Mouse (Mus musculus) stomach, embryonic 16.5 days (tissue): ENCODE measurements around the gene Stac2. TPM values are rescaled to one million over a fixed set of nuclear protein-coding genes. Genes with fewer than 3 reads are reported as not detected.

Experiments
- ATAC-seq: fragments of 200-750 bp; cut with Nextera tagmentation; 2 replicates; pipeline ENCODE4 v1.8.0; 2017; ENCODE audit warnings: moderate number of reproducible peaks, moderate TSS enrichment; ENCODE audit not compliant: insufficient read depth, low FRiP score
- H3K27ac ChIP-seq: fragments of 300-500 bp; sonication (generic); 2 replicates; pipeline ENCODE4 v1.5.1; 2014; ENCODE audit warnings: low read length
- H3K27me3 ChIP-seq: fragments of 300-500 bp; sonication (generic); 2 replicates; pipeline ENCODE4 v1.6.1; 2014; ENCODE audit warnings: low read length, control low read depth, mixed read lengths; ENCODE audit not compliant: control insufficient read depth, insufficient read depth
- H3K36me3 ChIP-seq: fragments of 300-500 bp; sonication (generic); 2 replicates; pipeline ENCODE4 v1.6.1; 2014; ENCODE audit warnings: low read length; ENCODE audit not compliant: control insufficient read depth, insufficient read depth
- H3K4me1 ChIP-seq: fragments of 300-500 bp; sonication (generic); 2 replicates; pipeline ENCODE4 v1.6.1; 2014; ENCODE audit warnings: low read length, control low read depth, mixed read lengths; ENCODE audit not compliant: control insufficient read depth, insufficient read depth
- H3K4me2 ChIP-seq: fragments of 300-500 bp; sonication (generic); 2 replicates; pipeline ENCODE4 v1.6.1; 2014; ENCODE audit warnings: low read depth, low read length, mixed read lengths
- H3K4me3 ChIP-seq: fragments of 300-500 bp; sonication (generic); replicated peaks from 2 replicates; pipeline ENCODE4 v1.5.1; 2014; ENCODE audit warnings: mild to moderate bottlenecking, low read length
- H3K9ac ChIP-seq: fragments of 300-500 bp; sonication (generic); 2 replicates; pipeline ENCODE4 v1.6.1; 2014; ENCODE audit warnings: low read length
- H3K9me3 ChIP-seq: fragments of 300-500 bp; sonication (generic); replicated peaks from 2 replicates; pipeline ENCODE4 v1.6.1; 2016; ENCODE audit warnings: low read length, control low read depth; ENCODE audit not compliant: control insufficient read depth
- WGBS: fragments of 180-500 bp; shearing (Covaris S2); extraction: QIAGEN DNeasy Blood & Tissue Kit; methylation state at CpG from one replicate; pipeline ENCODE4 v1.1.7; 2014; 5-methylcytosine and 5-hydroxymethylcytosine counted together
- polyA plus RNA-seq: library from polyadenylated mRNA; unstranded; fragments of >200 nt; fragmentation: Nextera tagmentation; extraction: Ambion mirVana; gene quantifications from 2 replicates; pipeline ENCODE4 v1.2.1, GENCODE M21; 2015

Stac2 gene
- polyA plus RNA-seq, 1 experiment from 2014 or later, result 0.25 TPM

- Histone ChIP-seq H3K4me1 (peaks cover 10% of the 10 kb centered on the region), H3K36me3 (no peaks in the 10 kb centered on the region), H3K4me3 (no peak overlapping the region), H3K9me3 (no peaks in the 10 kb centered on the region), H3K9ac (peak overlapping the region; percentile 51; the same call in 1 of the 2 replicates), H3K27ac (peak overlapping the region; percentile 37; the same call in 1 of the 2 replicates), H3K27me3 (peaks cover 19% of the 10 kb centered on the region), H3K4me2 (0 out of 2 replicates have a peak overlapping the region, but pooled peaks have one; percentile 20)
- WGBS, result 18% methylated on average over 9 of the region's 9 CpGs
- peak; percentile 26; the same call in 1 of the 2 replicates for ATAC-seq
Measured at GRCm38 (mm10) chr11:98057466-98057865, 4.2 kb upstream of the Stac2 start.

- Histone ChIP-seq H3K9ac (peak overlapping the region; percentile 52), H3K27me3 (peaks cover 40% of the 10 kb centered on the region), H3K4me1 (peaks cover 10% of the 10 kb centered on the region), H3K9me3 (no peaks in the 10 kb centered on the region), H3K4me3 (peak overlapping the region; percentile 47), H3K36me3 (no peaks in the 10 kb centered on the region), H3K27ac (no peak overlapping the region), H3K4me2 (peak overlapping the region; percentile 61)
- peak; percentile 9; the same call in 1 of the 2 replicates for ATAC-seq
- WGBS, result 1% methylated on average over 83 of the region's 83 CpGs
Measured at GRCm38 (mm10) chr11:98052129-98052988, 903 bp downstream of the Stac2 start.

DNA sequence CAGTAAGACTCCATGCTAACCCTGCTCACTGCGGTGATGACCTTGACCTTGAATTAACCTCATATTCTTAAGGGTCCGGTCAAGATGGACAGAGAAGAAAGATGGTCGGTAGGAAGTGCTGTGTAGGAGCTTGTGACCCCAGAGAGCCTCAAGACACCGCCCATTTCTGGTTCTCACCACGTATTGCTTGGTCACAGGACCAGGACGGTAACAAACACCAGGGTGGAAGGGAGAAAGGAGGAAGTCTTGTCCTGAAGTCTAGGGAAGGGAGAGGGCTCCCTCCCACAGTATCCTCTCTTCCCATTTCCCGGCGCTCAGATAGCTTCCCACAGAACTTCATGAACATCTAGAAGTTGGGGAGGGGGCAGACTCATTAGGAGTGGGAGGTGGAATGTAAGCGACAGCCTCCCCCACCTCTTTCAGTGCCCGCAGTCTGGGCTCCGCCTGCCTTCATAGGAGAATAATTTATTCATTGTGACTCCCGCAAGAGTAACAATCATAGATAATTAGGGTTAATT, 1.6 kb downstream of the Stac2 start:
- Histone ChIP-seq H3K27ac (no peak overlapping the region), H3K9ac (no peak overlapping the region), H3K9me3 (no peaks in the 10 kb centered on the region), H3K4me1 (peaks cover 10% of the 10 kb centered on the region), H3K4me2 (peak overlapping the region; percentile 61), H3K36me3 (no peaks in the 10 kb centered on the region), H3K27me3 (peaks cover 40% of the 10 kb centered on the region), H3K4me3 (no peak overlapping the region; the same call in 1 of the 2 replicates)
- 7% methylated on average over 12 of the region's 12 CpGs for WGBS
- ATAC-seq, result no peak

- H3K27me3 ChIP-seq, result peaks cover 40% of the 10 kb centered on the region
- 58% methylated on average over 2 of the region's 2 CpGs for WGBS
- H3K9ac ChIP-seq, result no peak overlapping the region
- H3K9me3 ChIP-seq, result no peaks in the 10 kb centered on the region
- no peaks in the 10 kb centered on the region for H3K36me3 ChIP-seq
- H3K4me3 ChIP-seq, result no peak overlapping the region
- ATAC-seq, result no peak
- peaks cover 10% of the 10 kb centered on the region for H3K4me1 ChIP-seq
- no peak overlapping the region for H3K27ac ChIP-seq
- H3K4me2 ChIP-seq, result no peak overlapping the region
Measured at GRCm38 (mm10) chr11:98050940-98051339, 2.3 kb downstream of the Stac2 start.

GRCm38 (mm10) chr11:98050520-98050815, 2.8 kb downstream of the Stac2 start:
- Histone ChIP-seq H3K9me3 (no peaks in the 10 kb centered on the region), H3K27ac (no peak overlapping the region), H3K4me1 (peaks cover 10% of the 10 kb centered on the region), H3K36me3 (no peaks in the 10 kb centered on the region), H3K27me3 (peaks cover 40% of the 10 kb centered on the region), H3K4me3 (no peak overlapping the region), H3K9ac (no peak overlapping the region; the same call in 1 of the 2 replicates), H3K4me2 (no peak overlapping the region)
- ATAC-seq, result no peak
- 42% methylated on average over 2 of the region's 2 CpGs for WGBS

GRCm38 (mm10) chr11:98049672-98050519, 3.4 kb downstream of the Stac2 start:
- H3K27ac ChIP-seq, result no peak overlapping the region
- 61% methylated on average over 14 of the region's 14 CpGs for WGBS
- H3K9me3 ChIP-seq, result no peaks in the 10 kb centered on the region
- H3K36me3 ChIP-seq, result no peaks in the 10 kb centered on the region
- H3K9ac ChIP-seq, result no peak overlapping the region
- H3K4me2 ChIP-seq, result no peak overlapping the region
- H3K27me3 ChIP-seq, result peaks cover 37% of the 10 kb centered on the region
- H3K4me3 ChIP-seq, result no peak overlapping the region
- peaks cover 10% of the 10 kb centered on the region for H3K4me1 ChIP-seq
- no peak for ATAC-seq

GRCm38 (mm10) chr11:98047745-98048144, 5.5 kb downstream of the Stac2 start:
- WGBS, result 70% methylated on average over 4 of the region's 4 CpGs
- Histone ChIP-seq H3K9me3 (no peaks in the 10 kb centered on the region), H3K4me3 (no peak overlapping the region), H3K9ac (no peak overlapping the region), H3K36me3 (no peaks in the 10 kb centered on the region), H3K27ac (no peak overlapping the region), H3K4me1 (peaks cover 10% of the 10 kb centered on the region), H3K27me3 (peaks cover 24% of the 10 kb centered on the region), H3K4me2 (no peak overlapping the region)
- ATAC-seq, result no peak

DNA sequence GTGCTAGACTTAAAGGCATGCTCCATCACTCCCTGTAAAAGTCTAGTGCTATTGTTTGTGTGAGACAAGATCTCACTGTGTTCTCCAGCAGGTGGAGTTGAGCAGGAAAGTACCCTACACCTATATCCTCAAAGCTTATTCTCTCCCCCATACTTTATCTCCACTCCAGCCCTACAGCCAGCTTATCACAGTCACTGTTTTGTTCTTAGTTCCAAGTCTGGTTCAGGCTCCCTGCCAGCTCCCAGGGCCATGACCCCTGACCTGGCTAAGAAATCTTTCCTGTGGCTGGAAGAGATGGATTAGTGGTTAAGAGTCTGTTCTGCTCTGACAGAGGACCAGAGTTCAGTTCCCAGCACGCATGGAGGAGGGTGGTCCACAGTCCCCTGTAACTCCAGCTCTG, 6.8 kb downstream of the Stac2 start:
- no peak overlapping the region for H3K27ac ChIP-seq
- no peak overlapping the region for H3K4me2 ChIP-seq
- ATAC-seq, result no peak
- H3K36me3 ChIP-seq, result no peaks in the 10 kb centered on the region
- no peaks in the 10 kb centered on the region for H3K9me3 ChIP-seq
- peaks cover 4% of the 10 kb centered on the region; the same call in 1 of the 2 replicates for H3K4me1 ChIP-seq
- no peak overlapping the region for H3K4me3 ChIP-seq
- no peak overlapping the region for H3K9ac ChIP-seq
- WGBS, result 73% methylated on average over 1 of the region's 1 CpGs
- peaks cover 12% of the 10 kb centered on the region for H3K27me3 ChIP-seq

- Histone ChIP-seq H3K36me3 (no peaks in the 10 kb centered on the region), H3K27ac (no peak overlapping the region), H3K9me3 (no peaks in the 10 kb centered on the region), H3K4me2 (no peak overlapping the region), H3K27me3 (peaks cover 3% of the 10 kb centered on the region), H3K9ac (no peak overlapping the region), H3K4me1 (peaks cover 4% of the 10 kb centered on the region; the same call in 1 of the 2 replicates), H3K4me3 (no peak overlapping the region)
- WGBS, result 61% methylated on average over 4 of the region's 4 CpGs
- no peak for ATAC-seq
Measured at GRCm38 (mm10) chr11:98045596-98045995, 7.7 kb downstream of the Stac2 start.
